Mouse (Mus musculus) 3T3-L1 (cell line): ENCODE measurements around the gene Oaf.

Experiments used
- DNase-seq: peaks from one replicate; pipeline ENCODE4 v3.0.0-alpha.2; 2015; ENCODE audit warnings: low read depth, low spot score

Oaf gene

GRCm38 (mm10) chr9:43245801-43246570 is 6.3 kb upstream of the Oaf start:
- no peak for DNase-seq

GRCm38 (mm10) chr9:43242432-43242831 is 2.7 kb upstream of the Oaf start:
- no peak for DNase-seq

- peak; percentile 65 for DNase-seq
Measured at GRCm38 (mm10) chr9:43241970-43242369, 2.3 kb upstream of the Oaf start.

- peak; percentile 70 for DNase-seq
Measured at GRCm38 (mm10) chr9:43241291-43241690, 1.6 kb upstream of the Oaf start.

- no peak for DNase-seq
Measured at GRCm38 (mm10) chr9:43240594-43240900, 836 bp upstream of the Oaf start.

GRCm38 (mm10) chr9:43238631-43239545 is 823 bp downstream of the Oaf start:
- no peak for DNase-seq

- DNase-seq: no peak
Measured at GRCm38 (mm10) chr9:43238167-43238566, 1.5 kb downstream of the Oaf start.

- DNase-seq: no peak
Measured at GRCm38 (mm10) chr9:43237111-43237775, 2.5 kb downstream of the Oaf start.

GRCm38 (mm10) chr9:43236576-43236975 is 3.1 kb downstream of the Oaf start:
- DNase-seq: no peak

- DNase-seq: peak; percentile 57
Measured at GRCm38 (mm10) chr9:43236106-43236505, 3.6 kb downstream of the Oaf start.

- DNase-seq: no peak
Measured at GRCm38 (mm10) chr9:43235336-43235735, 4.4 kb downstream of the Oaf start.

- DNase-seq: peak; percentile 59
Measured at GRCm38 (mm10) chr9:43234496-43234895, 5.2 kb downstream of the Oaf start.

GRCm38 (mm10) chr9:43233515-43233914 is 6.2 kb downstream of the Oaf start:
- DNase-seq: no peak

GRCm38 (mm10) chr9:43233044-43233443 is 6.7 kb downstream of the Oaf start:
- no peak for DNase-seq

- no peak for DNase-seq
Measured at GRCm38 (mm10) chr9:43232286-43232685, 7.4 kb downstream of the Oaf start.

GRCm38 (mm10) chr9:43231805-43232204 is 7.9 kb downstream of the Oaf start:
- DNase-seq: no peak

- DNase-seq: no peak
Measured at GRCm38 (mm10) chr9:43230886-43231285, 8.8 kb downstream of the Oaf start.

- DNase-seq: no peak
Measured at GRCm38 (mm10) chr9:43229962-43230361, 9.7 kb downstream of the Oaf start.

- no peak for DNase-seq
Measured at GRCm38 (mm10) chr9:43229398-43229895, 10.3 kb downstream of the Oaf start.

GRCm38 (mm10) chr9:43228745-43229144 is 11.0 kb downstream of the Oaf start:
- peak; percentile 57 for DNase-seq

GRCm38 (mm10) chr9:43227626-43228025 is 12.1 kb downstream of the Oaf start:
- DNase-seq: no peak

- DNase-seq: peak; percentile 69
Measured at GRCm38 (mm10) chr9:43226573-43227160, 13.0 kb downstream of the Oaf start.
